Mouse (Mus musculus) macrophage (primary cell): ENCODE measurements around the gene Trem1. TPM values are rescaled to one million over a fixed set of nuclear protein-coding genes. Genes with fewer than 3 reads are reported as not detected.
A peak's percentile ranks its signal among the peaks of the same experiment; 100 is the strongest.

Experiments used
- H3K27ac ChIP-seq: fragments of 350-480 bp; formaldehyde crosslinking; 2 replicates; pipeline ENCODE4 v1.9.0; 2021
- H3K36me3 ChIP-seq: fragments of 350-480 bp; formaldehyde crosslinking; 2 replicates; pipeline ENCODE4 v1.9.0; 2021; ENCODE audit errors: inconsistent target
- H3K4me3 ChIP-seq: fragments of 350-480 bp; formaldehyde crosslinking; 2 replicates; pipeline ENCODE4 v1.9.0; 2021; ENCODE audit errors: inconsistent target
- H3K79me2 ChIP-seq: fragments of 350-480 bp; formaldehyde crosslinking; 2 replicates; pipeline ENCODE4 v1.9.0; 2021; ENCODE audit errors: inconsistent target
- WGBS: methylation state at CpG from one replicate; pipeline ENCODE4 v1.1.7; 2026; ENCODE audit warnings: inconsistent platforms; ENCODE audit not compliant: missing documents; 5-methylcytosine and 5-hydroxymethylcytosine counted together
- polyA plus RNA-seq: library from polyadenylated mRNA; stranded (reverse); fragments of 250-400 nt; gene quantifications from 3 replicates; pipeline ENCODE4 v1.2.4, GENCODE M21; 2018; ENCODE audit warnings: inconsistent platforms

Gene Trem1
- polyA plus RNA-seq, 1 experiment from 2014 or later: 0.24 TPM

GRCm38 (mm10) chr17:48250631-48251030 lies 18.1 kb downstream of the Trem1 start:
- Histone ChIP-seq H3K36me3 (no peaks in the 10 kb centered on the region), H3K27ac (no peak overlapping the region), H3K79me2 (no peaks in the 10 kb centered on the region), H3K4me3 (no peak overlapping the region)
- 95% methylated on average over 7 of the region's 7 CpGs for WGBS

GRCm38 (mm10) chr17:48256575-48256974 lies 24.0 kb downstream of the Trem1 start:
- H3K27ac ChIP-seq: no peak overlapping the region
- no peaks in the 10 kb centered on the region for H3K79me2 ChIP-seq
- no peak overlapping the region for H3K4me3 ChIP-seq
- no peaks in the 10 kb centered on the region for H3K36me3 ChIP-seq

- H3K36me3 ChIP-seq: no peaks in the 10 kb centered on the region
- no peak overlapping the region for H3K4me3 ChIP-seq
- WGBS: 20% methylated on average over 2 of the region's 2 CpGs
- peak overlapping the region; percentile 46 for H3K27ac ChIP-seq
- H3K79me2 ChIP-seq: no peaks in the 10 kb centered on the region
Measured at GRCm38 (mm10) chr17:48261868-48262267, 29.3 kb downstream of the Trem1 start.

GRCm38 (mm10) chr17:48263741-48264362 lies 31.3 kb downstream of the Trem1 start, which contains the start of gene Treml4:
Treml4 (plus strand) TSS chr17:48264295.
- Histone ChIP-seq H3K4me3 (no peak within 1 kb of the TSS), H3K79me2 (no peaks in the 10 kb centered on the region), H3K27ac (0 out of 2 replicates have a peak within 1 kb of the TSS, but pooled peaks have one; percentile 5), H3K36me3 (no peaks in the 10 kb centered on the region)
- 69% methylated on average over 3 of the region's 3 CpGs for WGBS

GRCm38 (mm10) chr17:48264662-48265061 lies 32.1 kb downstream of the Trem1 start:
- 98% methylated on average over 7 of the region's 7 CpGs for WGBS
- Histone ChIP-seq H3K79me2 (no peaks in the 10 kb centered on the region), H3K4me3 (no peak overlapping the region), H3K27ac (no peak overlapping the region), H3K36me3 (no peaks in the 10 kb centered on the region)

- WGBS: 77% methylated on average over 2 of the region's 2 CpGs
- Histone ChIP-seq H3K27ac (no peak overlapping the region), H3K4me3 (no peak overlapping the region), H3K79me2 (no peaks in the 10 kb centered on the region), H3K36me3 (no peaks in the 10 kb centered on the region)
Measured at GRCm38 (mm10) chr17:48266138-48266537, 33.6 kb downstream of the Trem1 start.

- Histone ChIP-seq H3K36me3 (no peaks in the 10 kb centered on the region), H3K4me3 (no peak overlapping the region), H3K79me2 (no peaks in the 10 kb centered on the region), H3K27ac (no peak overlapping the region)
- WGBS: 100% methylated on average over 2 of the region's 2 CpGs
Measured at GRCm38 (mm10) chr17:48266610-48267304, 34.2 kb downstream of the Trem1 start.

GRCm38 (mm10) chr17:48267591-48267990 lies 35.0 kb downstream of the Trem1 start:
- no peaks in the 10 kb centered on the region for H3K36me3 ChIP-seq
- WGBS: 56% methylated on average over 1 of the region's 1 CpGs

GRCm38 (mm10) chr17:48268276-48268675 lies 35.7 kb downstream of the Trem1 start:
- H3K4me3 ChIP-seq: no peak overlapping the region
- H3K79me2 ChIP-seq: no peaks in the 10 kb centered on the region
- no peak overlapping the region for H3K27ac ChIP-seq
- no peaks in the 10 kb centered on the region for H3K36me3 ChIP-seq

More at GRCm38 (mm10) chr17:48267591-48267990, 35.0 kb downstream of the Trem1 start:
- H3K4me3 ChIP-seq: no peak overlapping the region
- H3K79me2 ChIP-seq: no peaks in the 10 kb centered on the region
- no peak overlapping the region for H3K27ac ChIP-seq

GRCm38 (mm10) chr17:48269833-48270232 lies 37.3 kb downstream of the Trem1 start:
- Histone ChIP-seq H3K36me3 (no peaks in the 10 kb centered on the region), H3K27ac (no peak overlapping the region), H3K4me3 (no peak overlapping the region), H3K79me2 (no peaks in the 10 kb centered on the region)
- 66% methylated on average over 4 of the region's 4 CpGs for WGBS

- WGBS: 91% methylated on average over 5 of the region's 5 CpGs
- no peak overlapping the region for H3K4me3 ChIP-seq
- H3K36me3 ChIP-seq: no peaks in the 10 kb centered on the region
- no peaks in the 10 kb centered on the region for H3K79me2 ChIP-seq
- H3K27ac ChIP-seq: no peak overlapping the region
Measured at GRCm38 (mm10) chr17:48272158-48272557, 39.6 kb downstream of the Trem1 start.

- WGBS: 89% methylated on average over 4 of the region's 4 CpGs
- no peaks in the 10 kb centered on the region for H3K79me2 ChIP-seq
- H3K36me3 ChIP-seq: no peaks in the 10 kb centered on the region
- H3K4me3 ChIP-seq: no peak overlapping the region
- H3K27ac ChIP-seq: no peak overlapping the region
Measured at GRCm38 (mm10) chr17:48272598-48272997, 40.0 kb downstream of the Trem1 start.

GRCm38 (mm10) chr17:48274098-48274497 lies 41.5 kb downstream of the Trem1 start:
- H3K27ac ChIP-seq: no peak overlapping the region
- no peak overlapping the region for H3K4me3 ChIP-seq
- 27% methylated on average over 4 of the region's 4 CpGs for WGBS
- H3K79me2 ChIP-seq: no peaks in the 10 kb centered on the region
- no peaks in the 10 kb centered on the region for H3K36me3 ChIP-seq

- Histone ChIP-seq H3K27ac (peak overlapping the region; percentile 66), H3K4me3 (no peak overlapping the region), H3K36me3 (no peaks in the 10 kb centered on the region), H3K79me2 (no peaks in the 10 kb centered on the region)
- 33% methylated on average over 6 of the region's 6 CpGs for WGBS
Measured at GRCm38 (mm10) chr17:48274885-48275284, 42.3 kb downstream of the Trem1 start.

GRCm38 (mm10) chr17:48275736-48276135 lies 43.2 kb downstream of the Trem1 start:
- WGBS: 64% methylated on average over 5 of the region's 7 CpGs
- H3K79me2 ChIP-seq: no peaks in the 10 kb centered on the region
- H3K4me3 ChIP-seq: no peak overlapping the region
- H3K36me3 ChIP-seq: no peaks in the 10 kb centered on the region
- peak overlapping the region; percentile 66 for H3K27ac ChIP-seq
